Mouse (Mus musculus): ENCODE measurements around the gene Gm527. TPM values are rescaled to one million over a fixed set of nuclear protein-coding genes. Genes with fewer than 3 reads are reported as not detected.

The Gm527 gene
- polyA plus RNA-seq (2017; shearing (Covaris generic)): 0.41 TPM

GRCm38 (mm10) chr12:64917578-64918471, at the start of gene Gm527:
Gene Gm527 (plus strand): TSS chr12:64917906.

GRCm38 (mm10) chr12:64965124-64966026, 47.7 kb downstream of the Gm527 start, which contains the start of the genes Klhl28 and Togaram1:
Gene Klhl28 (minus strand): TSS chr12:64965534.
Gene Togaram1 (plus strand): TSS chr12:64965804.

Other genes with a start within 250 kb of the Gm527 start
- 31.0 TPM for gene Klhl28, start 47.6 kb downstream of the Gm527 start, polyA plus RNA-seq (2017; shearing (Covaris generic))
- gene Togaram1, start 47.9 kb downstream of the Gm527 start, polyA plus RNA-seq (2017; shearing (Covaris generic)): 44.6 TPM
- gene Prpf39, start 118.4 kb downstream of the Gm527 start, polyA plus RNA-seq (2017; shearing (Covaris generic)): 124 TPM
- gene Fkbp3, start 156.1 kb downstream of the Gm527 start, polyA plus RNA-seq (2017; shearing (Covaris generic)): 262 TPM
- gene Fancm, start 157.7 kb downstream of the Gm527 start, polyA plus RNA-seq (2017; shearing (Covaris generic)): 4.6 TPM